Mouse (Mus musculus) left cerebral cortex, postnatal 36 days (tissue): ENCODE data around the gene Polr1d. TPM values are rescaled to one million over a fixed set of nuclear protein-coding genes. Genes with fewer than 3 reads are reported as not detected.

Source experiments
- DNase-seq, 2 experiments: peaks; one replicate each; pipeline ENCODE4 v3.0.0; 2021 to 2022; ENCODE audit warnings: low spot score in 2 of 2, mixed read lengths in 1 of 2
- intact Hi-C: fragments of 180-260 bp; cut with DNase I; formaldehyde crosslinking; loops from one replicate; pipeline ENCODE4 v1.15.1; 2025
- total RNA-seq, 2 experiments: library from RNA; stranded (reverse); gene quantifications; 2 replicates each; pipeline ENCODE4 v1.2.3; 2021

Polr1d gene
- total RNA-seq, 2 experiments from 2014 or later: 61.3 to 78.1 TPM

GRCm38 (mm10) chr5:147125542-147126185 lies 48.8 kb downstream of the Polr1d start:
- intact Hi-C loops: no loop called here

DNA sequence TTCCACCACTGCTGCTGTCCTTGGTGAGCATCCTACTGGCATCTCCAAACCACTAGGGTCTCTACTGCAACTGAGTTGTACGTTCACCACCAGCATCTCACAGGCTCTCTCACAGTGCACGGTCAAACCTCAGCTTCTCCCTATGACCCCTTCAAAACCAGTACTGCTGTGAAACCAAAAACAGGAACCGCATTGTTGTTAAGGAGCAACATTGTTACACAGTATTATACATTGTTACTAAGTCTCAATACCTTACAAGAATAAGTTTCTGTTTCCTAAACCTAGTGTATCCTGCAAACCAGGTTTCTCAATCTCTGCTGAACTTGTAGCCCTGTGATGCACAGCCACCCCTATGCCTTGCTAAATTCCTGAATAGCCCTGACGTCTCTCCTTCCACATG lies 51.0 kb downstream of the Polr1d start:
- intact Hi-C loops: no loop called here
- DNase-seq: no peak

More at GRCm38 (mm10) chr5:147125542-147126185, 48.8 kb downstream of the Polr1d start:
- no peak for DNase-seq

DNA sequence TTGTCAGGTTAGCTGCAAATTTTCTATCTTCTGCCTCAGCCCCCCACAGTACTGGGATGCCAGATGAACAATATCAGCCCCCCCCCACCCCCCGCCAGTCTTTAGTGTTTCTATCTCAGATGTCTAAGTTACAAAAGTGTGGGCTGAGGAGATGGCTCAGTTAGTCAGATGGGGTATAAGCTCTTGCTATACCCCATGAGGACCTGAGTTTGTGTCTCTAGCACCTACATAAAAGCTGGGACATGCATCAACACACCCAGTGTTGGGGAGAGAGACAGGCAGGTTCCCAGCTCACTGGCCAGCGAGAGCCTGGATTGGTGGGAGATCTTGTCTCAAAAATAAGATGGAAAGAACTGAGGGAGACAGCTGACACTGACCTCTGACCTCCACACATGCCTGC lies 52.6 kb downstream of the Polr1d start:
- DNase-seq: no peak
- intact Hi-C loops: no loop called here

- intact Hi-C loops: no loop called here
- DNase-seq: no peak
Measured at GRCm38 (mm10) chr5:147131912-147132311, 55.1 kb downstream of the Polr1d start.

GRCm38 (mm10) chr5:147133662-147134061 lies 56.8 kb downstream of the Polr1d start:
- DNase-seq: no peak
- intact Hi-C loops: no loop called here

GRCm38 (mm10) chr5:147134341-147135088 lies 57.7 kb downstream of the Polr1d start:
- intact Hi-C loops: no loop called here
- no peak for DNase-seq

- no peak for DNase-seq
Measured at GRCm38 (mm10) chr5:147135089-147135446, 58.2 kb downstream of the Polr1d start.

DNA sequence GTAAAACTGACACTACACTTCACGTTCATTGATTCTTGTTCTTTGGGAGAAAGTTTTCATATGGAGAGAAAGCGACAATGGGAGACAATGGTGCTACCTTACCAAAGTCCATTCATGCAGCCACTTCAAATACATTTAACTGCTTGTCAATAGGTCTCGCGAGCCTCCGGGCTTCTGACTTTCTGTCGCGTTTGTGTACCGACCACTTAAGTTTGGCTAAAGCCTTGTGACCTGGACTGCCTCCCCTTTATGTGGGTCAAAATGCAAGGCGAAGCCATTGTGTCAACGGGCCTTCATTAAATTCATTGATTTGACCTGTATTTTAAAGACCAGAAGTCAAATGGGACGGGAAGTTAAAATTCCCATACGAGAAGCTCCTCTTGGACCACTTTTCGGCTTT lies 59.1 kb downstream of the Polr1d start:
- intact Hi-C loops: no loop called here
- DNase-seq: no peak

More at GRCm38 (mm10) chr5:147135089-147135446, 58.2 kb downstream of the Polr1d start:
- intact Hi-C loops: no loop called here

DNA sequence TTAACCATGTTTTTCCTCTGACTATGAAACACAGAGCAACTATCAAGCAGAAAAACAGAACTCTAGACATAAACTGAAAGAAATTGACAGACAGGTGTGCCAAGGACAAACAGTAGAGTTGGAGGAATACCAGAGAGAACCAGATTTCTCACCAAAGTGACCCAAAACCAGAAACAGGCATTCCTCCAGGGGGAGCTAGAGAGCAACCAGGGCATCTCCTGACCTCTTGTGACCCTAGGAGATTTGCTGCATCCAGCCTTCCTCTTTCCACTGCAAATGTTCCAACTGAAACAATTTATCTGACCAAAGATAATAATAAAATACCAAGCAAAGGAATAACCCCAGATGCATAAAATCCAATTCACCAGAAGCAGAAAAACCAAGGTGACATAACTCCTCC lies 70.5 kb downstream of the Polr1d start:
- no peak for DNase-seq
- intact Hi-C loops: no loop called here

DNA sequence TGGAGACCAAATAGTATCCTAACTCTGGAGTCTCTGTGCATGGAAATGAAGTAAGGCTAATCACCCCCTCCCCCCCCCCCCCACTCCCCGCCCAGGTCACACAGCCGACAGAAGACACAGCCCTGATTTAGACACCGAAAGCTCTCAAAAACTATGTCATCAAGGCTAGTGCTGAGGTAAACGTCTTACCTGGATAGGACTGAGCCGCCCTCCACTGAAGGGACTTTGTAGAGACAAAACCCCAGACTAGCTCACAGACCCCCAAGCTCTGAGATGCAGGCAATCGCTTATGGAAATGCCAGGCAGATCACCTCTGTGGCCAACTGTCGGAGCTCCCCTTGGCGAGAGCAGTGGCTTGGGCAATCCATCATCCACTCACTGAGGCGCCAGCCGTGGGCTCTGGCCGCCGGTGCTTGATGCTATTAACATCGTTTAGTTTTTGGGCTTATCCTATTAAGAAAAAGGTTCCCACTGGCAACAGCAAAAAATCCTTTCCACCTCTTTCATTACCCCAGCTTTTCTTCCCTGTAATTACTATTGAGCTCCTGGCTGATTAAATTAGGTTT lies 78.0 kb downstream of the Polr1d start:
- intact Hi-C loops: no loop called here
- no peak for DNase-seq

DNA sequence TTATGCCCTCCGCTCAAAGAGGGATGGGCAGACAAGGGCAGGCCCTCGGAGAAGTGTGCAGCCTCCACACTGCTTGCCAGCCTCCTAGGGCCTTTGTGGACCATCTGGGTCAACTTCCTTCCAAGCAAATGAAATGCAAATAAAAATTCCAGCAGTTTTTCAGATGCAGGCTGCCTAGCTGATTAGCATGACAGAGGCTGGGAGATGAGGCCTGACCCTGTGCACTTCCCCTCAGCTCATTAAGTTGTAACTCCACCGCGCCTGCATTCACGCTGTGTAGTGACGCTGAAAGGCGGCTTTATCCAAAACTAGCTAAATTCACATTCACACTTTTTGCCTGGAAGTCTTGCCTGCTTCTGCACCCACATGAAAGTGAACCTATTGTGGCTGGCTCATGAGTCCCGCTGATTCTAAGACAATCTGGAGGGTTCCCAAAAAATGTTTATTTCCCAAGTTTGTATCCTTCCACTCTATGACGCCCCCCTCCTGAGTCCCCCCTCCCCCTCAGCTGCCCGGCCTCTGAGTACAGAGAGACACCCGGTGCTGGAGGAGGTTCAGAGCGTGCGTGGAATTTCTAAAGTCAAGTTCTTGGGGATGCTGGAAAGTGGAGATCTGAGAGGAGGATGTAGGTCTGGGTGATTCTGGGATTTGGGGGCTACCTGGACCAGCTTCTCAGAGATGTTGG lies 78.7 kb downstream of the Polr1d start:
- no peak for DNase-seq
- intact Hi-C loops: no loop called here

GRCm38 (mm10) chr5:147156376-147156775 lies 79.5 kb downstream of the Polr1d start:
- intact Hi-C loops: no loop called here
- DNase-seq: no peak

- intact Hi-C loops: no loop called here
- no peak for DNase-seq
Measured at GRCm38 (mm10) chr5:147157441-147157840, 80.6 kb downstream of the Polr1d start.

- no peak for DNase-seq
- intact Hi-C loops: no loop called here
Measured at GRCm38 (mm10) chr5:147159320-147159719, 82.5 kb downstream of the Polr1d start.

- no peak for DNase-seq
- intact Hi-C loops: no loop called here
Measured at GRCm38 (mm10) chr5:147159792-147160191, 82.9 kb downstream of the Polr1d start.

Other genes starting within 250 kb of the Polr1d start
- gene Rpl21, start 244.2 kb upstream of the Polr1d start, total RNA-seq: 100 to 1,000 TPM; 164 to 189 TPM
- 1 to 10 TPM; 6.7 to 9.1 TPM for gene Rasl11a, start 232.0 kb upstream of the Polr1d start, total RNA-seq
- 10 to 100 TPM; 21.0 to 27.2 TPM for gene Gtf3a, start 128.4 kb upstream of the Polr1d start, total RNA-seq
- gene Mtif3, start 113.2 kb upstream of the Polr1d start, total RNA-seq: 10 to 100 TPM; 18.5 to 19.9 TPM
- gene Lnx2, start 464 bp upstream of the Polr1d start, total RNA-seq: 1 to 10 TPM; 5.0 to 5.8 TPM
- under 1 TPM; 0.17 to 0.52 TPM for gene Gsx1, start 111.6 kb downstream of the Polr1d start, total RNA-seq
- not detected for gene Pdx1, start 192.9 kb downstream of the Polr1d start, total RNA-seq
- gene Cdx2, start 230.2 kb downstream of the Polr1d start, total RNA-seq: not detected
- gene Urad, start 245.4 kb downstream of the Polr1d start, total RNA-seq: not detected